Mouse (Mus musculus): Measurements from ENCODE around the gene Dot1l. TPM values are rescaled to one million over a fixed set of nuclear protein-coding genes. Genes with fewer than 3 reads are reported as not detected.

Dot1l gene
- polyA plus RNA-seq, 1 experiment from 2014 or later: 21.6 TPM

DNA sequence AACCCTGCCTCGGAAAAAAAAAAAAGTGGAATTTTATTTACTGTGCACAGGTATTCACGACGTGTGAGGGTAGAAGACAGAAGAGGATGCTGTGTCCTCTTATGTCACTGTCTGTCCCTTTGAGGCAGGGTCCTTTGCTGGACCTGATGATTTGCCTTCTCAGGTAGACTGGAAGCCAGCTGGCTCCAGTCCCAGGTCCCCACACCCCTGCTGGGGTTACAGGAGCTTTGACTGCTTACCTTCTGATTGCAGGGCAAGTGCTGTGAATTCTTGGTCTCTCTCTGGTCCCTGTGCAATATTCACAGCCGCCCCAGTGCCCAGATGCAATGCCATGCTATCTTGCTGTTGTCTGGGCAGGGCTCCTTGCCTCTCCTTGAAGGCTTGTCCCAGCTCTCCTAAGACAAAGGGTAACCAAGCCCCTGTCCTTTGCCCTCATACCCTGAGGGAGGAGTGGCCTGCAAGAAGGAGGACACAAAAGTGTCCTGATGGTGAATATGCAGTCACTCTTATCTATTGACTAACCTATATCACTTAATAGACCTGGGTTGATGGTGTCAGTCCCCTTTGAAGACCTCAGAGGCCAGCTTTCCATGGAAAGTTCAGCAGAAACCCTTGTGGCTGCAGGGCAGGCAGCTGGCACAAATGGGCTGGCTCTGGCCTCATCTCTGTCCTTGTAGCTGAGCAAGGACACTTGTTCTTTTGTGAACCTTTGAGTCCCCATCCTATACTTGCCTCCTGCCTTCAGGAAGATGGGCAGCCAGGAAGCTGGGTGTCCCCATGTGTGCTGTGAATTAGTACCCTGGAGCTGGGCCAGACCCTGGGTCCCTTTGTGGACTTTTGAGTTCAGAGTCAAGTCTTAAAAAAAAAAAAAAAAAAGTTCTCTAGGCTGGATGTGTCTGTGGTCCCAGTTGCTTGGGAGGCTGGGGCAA lies 5.9 kb downstream of the Dot1l start:
- Histone ChIP-seq H3K27me3 (no peaks in the 10 kb centered on the region), H3K4me1 (replicated peaks) (peaks cover 54% of the 10 kb centered on the region)
- no peak for ATAC-seq (ENCODE audit: low FRiP score, low read depth)

DNA sequence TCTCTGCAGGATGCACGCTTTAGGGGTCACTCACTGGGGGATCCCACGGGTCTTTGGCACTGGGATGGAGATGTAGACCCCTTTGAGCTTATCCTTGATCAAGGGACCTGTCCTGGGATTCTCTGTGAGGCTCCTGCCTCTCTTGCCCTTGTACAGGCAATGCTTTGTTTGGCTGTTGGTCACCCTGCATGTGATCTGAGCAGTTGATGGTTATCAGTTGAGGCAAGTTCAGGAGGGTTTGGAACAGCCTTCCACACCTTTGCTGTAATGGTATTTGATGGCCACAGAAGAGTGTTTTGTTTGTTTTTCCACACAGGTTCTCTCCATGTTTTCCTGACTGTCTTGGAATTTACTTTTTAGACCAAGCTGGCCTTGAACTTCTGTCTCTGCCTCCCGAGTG lies 6.8 kb downstream of the Dot1l start:
- no peak overlapping the region for H3K9ac ChIP-seq
- ATAC-seq (ENCODE audit: low FRiP score, low read depth): no peak

More for the DNA sequence above, 5.9 kb downstream of the Dot1l start:
- Histone ChIP-seq H3K4me3 (no peak overlapping the region), H3K27ac (replicated peaks) (no peak overlapping the region), H3K9ac (no peak overlapping the region), H3K36me3 (no peaks in the 10 kb centered on the region), H3K4me2 (no peak overlapping the region), H3K9me3 (no peaks in the 10 kb centered on the region)
- 90% methylated on average over 4 of the region's 4 CpGs for WGBS

DNA sequence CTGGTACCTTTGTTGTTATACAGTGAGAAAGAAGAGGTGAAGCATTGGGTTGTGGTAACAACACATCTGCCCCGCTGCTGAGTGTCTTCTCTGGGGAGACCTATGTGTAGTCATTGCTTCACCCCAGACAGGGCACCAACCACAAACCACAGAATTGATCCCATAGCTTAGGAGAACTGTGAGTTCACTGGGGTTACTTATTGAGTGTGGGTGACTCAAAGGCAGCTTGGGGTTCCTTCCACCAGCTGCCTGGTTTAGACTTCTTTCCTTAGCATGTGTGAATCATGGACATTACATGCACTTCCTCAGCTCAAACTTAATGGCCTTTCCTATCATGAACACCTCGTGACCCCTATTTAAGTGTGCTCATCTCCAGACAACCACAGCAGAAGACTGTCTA lies 8.5 kb downstream of the Dot1l start:
- Histone ChIP-seq H3K4me1 (replicated peaks) (peaks cover 28% of the 10 kb centered on the region), H3K4me3 (no peak overlapping the region), H3K9me3 (no peaks in the 10 kb centered on the region), H3K4me2 (no peak overlapping the region), H3K36me3 (peaks cover 21% of the 10 kb centered on the region), H3K9ac (no peak overlapping the region), H3K27me3 (no peaks in the 10 kb centered on the region), H3K27ac (replicated peaks) (no peak overlapping the region)
- ATAC-seq (ENCODE audit: low FRiP score, low read depth): no peak
- WGBS: 93% methylated on average over 2 of the region's 2 CpGs

More for the DNA sequence above, 6.8 kb downstream of the Dot1l start:
- Histone ChIP-seq H3K27me3 (no peaks in the 10 kb centered on the region), H3K9me3 (no peaks in the 10 kb centered on the region), H3K4me2 (no peak overlapping the region), H3K4me1 (replicated peaks) (peaks cover 45% of the 10 kb centered on the region), H3K36me3 (peaks cover 8% of the 10 kb centered on the region), H3K4me3 (no peak overlapping the region), H3K27ac (replicated peaks) (no peak overlapping the region)
- 72% methylated on average over 3 of the region's 3 CpGs for WGBS

DNA sequence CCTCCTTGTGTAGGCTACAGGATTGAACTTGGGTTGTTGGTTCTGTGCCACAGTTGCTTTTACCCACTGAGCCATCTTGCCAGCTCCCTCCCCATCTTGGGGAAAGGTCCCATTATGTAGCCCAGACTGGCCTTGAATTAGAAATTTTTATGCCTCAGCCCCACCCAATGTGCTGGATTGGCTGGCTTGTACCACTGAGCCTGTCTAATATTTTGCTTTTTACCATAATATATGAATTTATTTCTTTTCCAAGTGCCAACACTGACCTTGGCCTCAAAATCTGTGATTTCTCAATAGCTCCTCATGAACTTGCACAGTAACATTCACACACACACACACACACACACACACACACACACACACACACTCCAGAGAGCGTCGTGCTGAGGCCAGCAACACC lies 10.7 kb downstream of the Dot1l start:
- Histone ChIP-seq H3K27ac (replicated peaks) (no peak overlapping the region), H3K36me3 (peaks cover 40% of the 10 kb centered on the region)
- 100% methylated on average over 2 of the region's 2 CpGs for WGBS

DNA sequence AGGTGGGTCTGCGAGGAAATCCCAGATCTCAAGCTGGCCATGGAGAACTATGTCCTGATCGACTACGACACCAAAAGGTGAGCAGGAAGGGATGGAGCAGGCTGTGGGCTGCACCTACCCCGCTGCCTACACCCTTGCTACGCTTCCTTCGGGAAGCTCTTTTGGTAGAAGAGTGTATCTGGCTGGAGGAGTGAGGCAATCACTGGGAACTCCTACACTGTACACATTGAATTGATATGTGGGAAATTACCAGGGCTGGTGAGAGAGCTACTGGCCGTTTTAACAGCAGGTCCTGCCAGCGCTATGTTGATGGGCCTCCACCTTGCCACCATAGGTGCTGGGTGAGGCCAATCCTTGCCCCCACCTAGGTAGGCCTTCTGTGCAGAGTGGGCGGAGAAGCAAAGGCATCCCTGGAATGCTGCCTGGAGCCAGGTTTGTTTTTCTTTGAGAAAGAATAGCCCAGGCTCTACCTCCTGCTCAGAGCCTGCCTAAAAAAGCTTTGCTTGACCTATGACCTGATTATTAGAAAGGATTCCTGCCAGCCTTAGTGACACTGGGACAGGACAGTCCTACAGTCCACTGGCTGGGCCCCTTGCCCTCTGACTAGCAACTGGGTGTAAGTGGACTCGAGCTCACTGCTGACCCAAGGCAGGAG lies 11.3 kb downstream of the Dot1l start:
- Histone ChIP-seq H3K4me3 (no peak overlapping the region), H3K4me2 (no peak overlapping the region), H3K27ac (replicated peaks) (no peak overlapping the region), H3K9me3 (no peaks in the 10 kb centered on the region), H3K4me1 (replicated peaks) (0 out of 2 replicates have a peak, but pooled peaks cover 4% of the 10 kb centered on the region), H3K36me3 (peaks cover 45% of the 10 kb centered on the region), H3K27me3 (no peaks in the 10 kb centered on the region), H3K9ac (no peak overlapping the region)
- 82% methylated on average over 10 of the region's 10 CpGs for WGBS
- no peak for ATAC-seq (ENCODE audit: low FRiP score, low read depth)

More for the DNA sequence above, 10.7 kb downstream of the Dot1l start:
- Histone ChIP-seq H3K9ac (no peak overlapping the region), H3K4me1 (replicated peaks) (peaks cover 10% of the 10 kb centered on the region), H3K4me3 (no peak overlapping the region), H3K4me2 (no peak overlapping the region), H3K27me3 (no peaks in the 10 kb centered on the region), H3K9me3 (no peaks in the 10 kb centered on the region)
- ATAC-seq (ENCODE audit: low FRiP score, low read depth): no peak

DNA sequence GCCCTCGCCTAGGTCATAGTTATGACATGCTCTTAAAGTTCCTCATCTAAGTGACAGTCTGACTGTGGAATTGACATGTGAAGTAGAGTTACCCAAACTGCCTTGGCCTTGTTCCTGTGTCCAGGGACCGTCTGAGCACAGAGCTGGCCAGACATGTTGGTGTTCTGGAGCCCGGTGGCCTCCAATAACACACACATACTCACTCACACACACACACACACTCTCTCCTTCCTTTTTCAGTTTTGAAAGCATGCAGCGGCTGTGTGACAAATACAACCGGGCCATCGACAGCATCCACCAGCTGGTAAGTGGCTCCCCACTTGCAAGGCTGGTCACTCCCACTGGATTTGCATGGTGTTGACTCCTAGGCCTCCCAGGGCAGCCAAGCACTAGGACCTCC lies 13.4 kb downstream of the Dot1l start:
- Histone ChIP-seq H3K4me1 (replicated peaks) (no peaks in the 10 kb centered on the region), H3K36me3 (peaks cover 66% of the 10 kb centered on the region), H3K9me3 (no peaks in the 10 kb centered on the region), H3K27me3 (no peaks in the 10 kb centered on the region), H3K27ac (replicated peaks) (no peak overlapping the region), H3K4me3 (no peak overlapping the region), H3K9ac (no peak overlapping the region), H3K4me2 (no peak overlapping the region)
- 88% methylated on average over 6 of the region's 6 CpGs for WGBS
- ATAC-seq (ENCODE audit: low FRiP score, low read depth): no peak

DNA sequence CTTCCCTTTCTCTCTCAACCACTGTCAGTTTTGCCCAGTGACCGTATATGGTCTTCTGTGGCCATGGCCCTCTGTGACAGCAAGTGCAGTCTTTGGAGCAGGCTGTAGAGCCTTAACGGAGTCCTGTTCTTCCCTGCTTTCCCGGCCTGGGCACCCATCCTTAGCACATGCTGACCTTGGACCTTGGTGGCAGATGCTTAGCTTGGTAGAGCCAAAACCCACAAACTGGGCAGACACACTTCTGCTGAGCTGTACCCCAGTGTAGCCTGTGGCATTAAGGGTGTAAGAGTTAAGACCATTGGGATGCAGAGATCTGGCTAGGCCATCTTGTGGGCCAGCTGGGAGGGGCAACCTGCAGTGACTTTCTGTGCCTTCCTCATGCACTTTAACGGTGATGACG lies 18.8 kb downstream of the Dot1l start:
- no peak for ATAC-seq (ENCODE audit: low FRiP score, low read depth)
- 88% methylated on average over 5 of the region's 5 CpGs for WGBS
- Histone ChIP-seq H3K36me3 (peaks cover 87% of the 10 kb centered on the region), H3K27me3 (no peaks in the 10 kb centered on the region), H3K4me1 (replicated peaks) (peaks cover 3% of the 10 kb centered on the region; the same call in 1 of the 2 replicates), H3K9ac (0 out of 2 replicates have a peak overlapping the region, but pooled peaks have one; percentile 0), H3K4me2 (no peak overlapping the region), H3K27ac (replicated peaks) (no peak overlapping the region), H3K9me3 (no peaks in the 10 kb centered on the region), H3K4me3 (no peak overlapping the region)

DNA sequence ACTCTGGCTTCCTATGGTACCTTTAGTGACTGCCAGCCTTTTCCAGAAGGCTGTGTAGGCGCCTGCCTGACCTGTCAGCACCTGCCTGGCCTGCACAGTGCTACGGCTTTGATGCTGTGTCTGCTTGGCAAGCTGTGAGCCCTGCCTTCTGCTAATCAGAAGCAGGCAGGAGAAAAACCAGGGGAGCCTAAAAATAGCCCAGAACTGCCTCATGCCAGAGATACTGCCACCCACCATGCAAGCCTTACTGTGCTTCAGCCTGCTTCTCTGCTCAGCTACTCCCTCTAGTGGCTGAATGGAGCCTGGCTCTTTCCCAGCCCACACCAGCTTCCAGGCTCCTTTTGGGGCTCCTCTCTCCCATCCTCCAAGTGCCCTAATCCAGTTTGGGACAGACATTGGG lies 19.5 kb downstream of the Dot1l start:
- Histone ChIP-seq H3K4me3 (no peak overlapping the region), H3K27ac (replicated peaks) (peak overlapping the region; percentile 31; the same call in 1 of the 2 replicates), H3K4me1 (replicated peaks) (peaks cover 3% of the 10 kb centered on the region; the same call in 1 of the 2 replicates), H3K36me3 (peaks cover 89% of the 10 kb centered on the region), H3K4me2 (no peak overlapping the region), H3K27me3 (no peaks in the 10 kb centered on the region), H3K9me3 (no peaks in the 10 kb centered on the region), H3K9ac (0 out of 2 replicates have a peak overlapping the region, but pooled peaks have one; percentile 0)
- 0 out of 2 replicates have a peak, but pooled peaks have one; percentile 74 for ATAC-seq (ENCODE audit: low FRiP score, low read depth)
- 62% methylated on average over 2 of the region's 2 CpGs for WGBS

DNA sequence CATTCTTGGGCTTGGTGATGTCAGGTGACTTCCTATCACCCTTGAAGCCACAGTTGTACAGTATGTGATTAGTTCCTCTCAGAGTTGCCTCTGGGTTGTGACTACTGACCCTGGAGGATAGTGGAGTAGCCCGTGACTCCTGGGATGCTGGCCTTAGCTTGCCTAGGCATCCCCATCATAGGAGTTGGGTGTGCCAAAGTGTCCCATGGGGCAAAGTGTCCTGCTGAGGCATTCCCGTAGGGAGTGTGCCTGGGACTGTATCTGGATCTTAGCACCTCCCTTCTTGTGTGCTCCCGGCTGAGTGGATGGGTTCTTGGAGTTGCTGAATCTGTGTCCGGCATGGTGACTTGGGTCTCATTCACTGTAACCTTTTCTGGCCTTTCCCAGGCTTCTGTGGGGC lies 20.0 kb downstream of the Dot1l start:
- H3K4me3 ChIP-seq: no peak overlapping the region
- H3K27me3 ChIP-seq: no peaks in the 10 kb centered on the region
- no peak overlapping the region for H3K27ac ChIP-seq (replicated peaks)
- H3K4me1 ChIP-seq (replicated peaks): peaks cover 3% of the 10 kb centered on the region; the same call in 1 of the 2 replicates
- no peak overlapping the region for H3K9ac ChIP-seq
- WGBS: 91% methylated on average over 4 of the region's 4 CpGs
- ATAC-seq (ENCODE audit: low FRiP score, low read depth): no peak
- H3K36me3 ChIP-seq: peaks cover 88% of the 10 kb centered on the region
- H3K9me3 ChIP-seq: no peaks in the 10 kb centered on the region
- H3K4me2 ChIP-seq: no peak overlapping the region

DNA sequence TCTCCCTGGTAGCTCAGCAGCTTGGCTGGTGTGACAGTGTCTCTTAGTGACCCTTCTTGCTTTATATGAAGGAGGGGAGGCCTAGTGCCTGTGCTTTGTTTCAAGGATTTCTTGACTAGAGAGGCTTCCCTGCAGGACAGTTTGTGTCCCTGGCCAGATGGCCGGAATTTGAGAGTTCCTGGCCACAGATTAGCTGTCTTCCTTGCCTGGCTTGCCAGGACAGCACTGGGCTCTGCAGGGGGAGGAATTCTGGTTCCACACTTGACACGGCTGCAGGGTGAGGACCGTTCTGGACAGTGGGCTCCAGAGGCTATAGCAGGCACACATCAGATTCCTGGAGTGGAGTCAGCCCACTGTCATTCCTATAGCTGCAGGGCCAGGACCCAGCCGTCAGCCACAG lies 20.7 kb downstream of the Dot1l start:
- Histone ChIP-seq H3K36me3 (peaks cover 88% of the 10 kb centered on the region), H3K9ac (no peak overlapping the region), H3K4me2 (no peak overlapping the region), H3K4me1 (replicated peaks) (peaks cover 3% of the 10 kb centered on the region; the same call in 1 of the 2 replicates), H3K27me3 (no peaks in the 10 kb centered on the region), H3K9me3 (no peaks in the 10 kb centered on the region), H3K4me3 (no peak overlapping the region), H3K27ac (replicated peaks) (no peak overlapping the region)
- no peak for ATAC-seq (ENCODE audit: low FRiP score, low read depth)
- WGBS: 88% methylated on average over 4 of the region's 4 CpGs

DNA sequence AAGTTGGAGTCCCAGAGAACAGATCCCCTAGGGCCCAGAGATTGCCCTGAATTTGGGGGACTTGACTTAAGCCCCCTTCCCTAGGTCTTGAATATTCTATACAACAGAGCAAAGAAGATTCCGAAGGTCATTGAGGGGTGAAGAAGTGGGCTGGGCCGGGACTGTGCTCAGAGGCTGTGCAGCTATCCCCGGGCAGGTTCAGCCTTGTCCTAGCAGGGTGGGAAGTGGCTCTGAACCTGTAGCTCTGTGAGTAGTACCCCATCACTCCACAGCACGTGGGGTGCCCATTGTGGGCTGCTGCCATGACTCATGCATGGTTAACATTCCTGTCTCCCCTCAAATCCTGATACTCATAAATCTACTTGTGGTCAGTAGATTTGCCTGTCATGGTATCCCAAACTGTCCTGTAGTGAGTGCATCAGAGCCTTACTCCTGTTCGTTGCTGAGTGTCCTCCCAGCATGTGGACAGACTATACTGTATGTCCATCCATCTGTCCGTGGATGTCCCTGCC lies 21.4 kb downstream of the Dot1l start:
- H3K9me3 ChIP-seq: no peaks in the 10 kb centered on the region
- H3K4me1 ChIP-seq (replicated peaks): peaks cover 3% of the 10 kb centered on the region; the same call in 1 of the 2 replicates
- H3K9ac ChIP-seq: no peak overlapping the region
- H3K4me3 ChIP-seq: no peak overlapping the region
- ATAC-seq (ENCODE audit: low FRiP score, low read depth): no peak
- WGBS: 91% methylated on average over 6 of the region's 6 CpGs
- H3K4me2 ChIP-seq: no peak overlapping the region
- H3K27me3 ChIP-seq: no peaks in the 10 kb centered on the region
- H3K27ac ChIP-seq (replicated peaks): no peak overlapping the region
- peaks cover 86% of the 10 kb centered on the region for H3K36me3 ChIP-seq

DNA sequence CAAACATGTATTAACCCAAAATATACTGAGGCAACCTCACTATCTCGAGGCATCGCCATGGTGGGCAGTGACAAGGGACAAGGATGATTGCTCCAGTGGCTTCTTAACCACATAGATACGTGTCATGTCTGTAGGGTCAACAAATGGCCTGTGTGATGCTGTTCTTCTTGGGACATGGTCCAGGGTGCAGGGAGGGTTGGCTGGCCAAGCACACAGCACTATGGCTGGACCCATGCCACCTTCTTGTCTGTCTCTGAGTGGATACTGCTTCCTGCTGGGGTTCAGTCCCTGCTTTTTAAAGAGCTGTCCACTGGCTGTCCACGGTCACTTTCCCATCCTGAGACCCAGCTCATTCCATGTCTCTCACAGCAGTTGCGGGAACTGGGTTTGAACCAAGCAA lies 22.1 kb downstream of the Dot1l start:
- H3K27me3 ChIP-seq: no peaks in the 10 kb centered on the region
- WGBS: 94% methylated on average over 5 of the region's 5 CpGs
- H3K4me3 ChIP-seq: no peak overlapping the region
- ATAC-seq (ENCODE audit: low FRiP score, low read depth): no peak
- no peak overlapping the region for H3K27ac ChIP-seq (replicated peaks)
- H3K4me1 ChIP-seq (replicated peaks): peaks cover 3% of the 10 kb centered on the region; the same call in 1 of the 2 replicates
- no peak overlapping the region for H3K9ac ChIP-seq
- no peaks in the 10 kb centered on the region for H3K9me3 ChIP-seq
- no peak overlapping the region for H3K4me2 ChIP-seq
- H3K36me3 ChIP-seq: peaks cover 85% of the 10 kb centered on the region

All from hindbrain, embryonic 15.5 days (tissue).